Mouse (Mus musculus) gastrocnemius, postnatal 10 days (tissue): Measurements from ENCODE around the gene Tmem37. TPM values are rescaled to one million over a fixed set of nuclear protein-coding genes. Genes with fewer than 3 reads are reported as not detected.

Experiments used
- DNase-seq: peaks from one replicate; pipeline ENCODE4 v3.0.0; 2021; ENCODE audit warnings: mixed read lengths
- total RNA-seq, 2 experiments: library from RNA; stranded (reverse); gene quantifications; 2 replicates each; pipeline ENCODE4 v1.2.3; 2021

Tmem37 gene
- total RNA-seq, 2 experiments from 2014 or later: 8.7 to 12.6 TPM

DNA sequence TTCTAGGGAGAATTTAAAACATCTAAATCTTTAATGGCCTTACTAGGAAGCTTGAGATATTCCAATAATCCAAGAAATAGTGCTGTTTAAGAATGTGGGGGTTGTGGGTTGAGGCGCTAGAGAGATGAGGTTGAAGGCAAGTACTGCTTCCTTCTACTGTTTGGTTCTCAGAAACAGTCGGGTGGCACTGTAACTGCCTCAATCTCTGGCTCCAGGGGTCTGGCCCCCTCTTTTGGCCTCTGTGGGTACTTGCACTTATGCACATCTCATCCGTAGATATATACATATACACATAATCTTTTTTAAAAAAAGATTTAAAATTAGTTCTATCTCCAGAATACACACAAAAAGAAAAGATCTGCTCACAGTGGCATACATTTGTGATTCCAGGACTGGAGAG, 55.0 kb downstream of the Tmem37 start:
- no peak for DNase-seq

Other genes with a start within 250 kb of the Tmem37 start
- 10 to 100 TPM; 26.4 to 31.0 TPM for gene Ptpn4, start 236.5 kb downstream of the Tmem37 start, total RNA-seq
- 1 to 10 TPM; 4.2 to 5.1 TPM for gene Tmem177, start 160.9 kb downstream of the Tmem37 start, total RNA-seq
- gene Cfap221, start 76.8 kb downstream of the Tmem37 start, total RNA-seq: not detected
- 1 to 10 TPM; 1.1 to 1.8 TPM for gene Sctr, start 67.2 kb downstream of the Tmem37 start, total RNA-seq
- 100 to 1,000 TPM; 254 to 263 TPM for gene Dbi, start 47.0 kb upstream of the Tmem37 start, total RNA-seq
- gene 3110009E18Rik, start 47.1 kb upstream of the Tmem37 start, total RNA-seq: 1 to 10 TPM; 5.7 to 7.3 TPM
- gene Steap3, start 198.6 kb upstream of the Tmem37 start, total RNA-seq: 10 to 100 TPM; 41.2 to 41.4 TPM